Mouse (Mus musculus) urinary bladder, postnatal 36 days (tissue): ENCODE measurements around the gene Olfr111.
"Not testable (repeated sequence)": the region's sequence is repeated elsewhere in the genome, so short reads cannot be mapped to it uniquely, and the experiment has no call there.

Source experiments
- DNase-seq, 2 experiments: peaks; one replicate each; pipeline ENCODE4 v3.0.0; 2022; ENCODE audit warnings: low spot score in 2 of 2, mixed read lengths in 1 of 2

The Olfr111 gene

GRCm38 (mm10) chr17:37507730-37508129, at the start of gene Olfr111:
TSS of gene Olfr111 (plus strand) at chr17:37508030.
- no peak for DNase-seq

DNA sequence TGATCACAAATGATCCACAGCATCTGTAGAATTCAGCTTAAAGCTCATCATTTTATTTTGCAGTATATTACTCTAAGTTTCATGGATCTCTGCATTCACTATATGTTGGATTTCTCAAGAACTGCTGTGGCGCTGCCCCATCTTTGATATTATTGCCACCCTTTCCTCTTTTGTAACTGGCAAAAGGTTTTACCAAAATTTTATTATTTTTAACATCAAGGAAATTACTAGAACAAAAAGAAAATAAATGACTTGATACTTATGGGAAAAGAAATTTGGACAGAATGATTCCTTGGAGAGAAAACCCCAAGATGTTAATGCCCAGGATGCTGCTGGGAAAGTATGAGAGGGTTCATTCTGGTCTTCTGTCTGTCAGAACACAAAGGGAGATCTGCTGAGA, 49.2 kb upstream of the Olfr111 start, which contains the start of gene Olfr109:
Gene Olfr109, plus strand, starts transcription at position 301 of the 400 bp plus-strand sequence.
- DNase-seq: no peak

DNA sequence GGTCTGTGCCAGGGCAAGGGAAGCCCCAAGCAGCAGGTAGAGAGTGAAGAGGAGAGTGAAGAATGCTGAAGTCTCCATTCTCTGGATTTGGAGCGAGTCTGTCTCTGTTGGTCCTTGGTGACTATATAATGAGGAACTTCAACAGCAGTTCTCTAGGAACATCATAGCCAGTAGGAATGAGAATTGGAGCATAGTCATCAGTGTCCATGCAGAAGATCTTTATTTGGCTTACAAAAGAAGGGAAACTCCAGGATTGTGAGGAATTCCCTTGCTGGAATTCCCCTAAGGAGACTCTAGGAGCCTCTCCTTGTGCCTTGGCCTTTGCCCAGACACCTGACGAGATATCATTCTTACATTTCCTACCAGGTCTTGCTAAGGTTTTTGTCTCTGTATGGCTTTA, 24.4 kb upstream of the Olfr111 start, which contains the start of gene H2-M2:
Gene H2-M2, minus strand, starts transcription at position 101 of the 400 bp plus-strand sequence.
- DNase-seq: no peak

- no peak for DNase-seq
Measured at GRCm38 (mm10) chr17:37491930-37492518, 15.8 kb upstream of the Olfr111 start, which contains the start of gene Olfr110. TSS of gene Olfr110 (plus strand) at chr17:37492468.

GRCm38 (mm10) chr17:37524612-37525011, 16.8 kb downstream of the Olfr111 start:
- DNase-seq: not testable (repeated sequence)

DNA sequence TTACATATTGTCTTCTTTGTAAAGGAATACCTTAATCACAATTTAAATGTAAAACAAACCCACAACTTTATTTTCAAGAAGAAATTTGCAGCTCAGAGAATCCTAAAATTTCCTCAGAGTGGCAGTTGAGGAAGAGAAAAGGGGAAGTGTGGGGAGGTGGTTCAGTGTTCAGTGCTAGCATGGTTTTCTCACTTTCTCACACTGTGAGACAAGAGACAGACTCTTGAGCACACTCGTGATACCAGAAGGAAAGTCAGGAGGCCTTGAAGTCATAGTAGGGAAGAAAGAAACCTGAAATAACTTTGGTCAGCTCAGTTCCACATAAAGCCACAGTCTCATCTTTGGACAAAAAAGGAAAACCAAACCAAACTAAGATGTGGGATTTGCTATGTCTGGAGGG, 17.6 kb downstream of the Olfr111 start:
- not testable (repeated sequence) for DNase-seq

DNA sequence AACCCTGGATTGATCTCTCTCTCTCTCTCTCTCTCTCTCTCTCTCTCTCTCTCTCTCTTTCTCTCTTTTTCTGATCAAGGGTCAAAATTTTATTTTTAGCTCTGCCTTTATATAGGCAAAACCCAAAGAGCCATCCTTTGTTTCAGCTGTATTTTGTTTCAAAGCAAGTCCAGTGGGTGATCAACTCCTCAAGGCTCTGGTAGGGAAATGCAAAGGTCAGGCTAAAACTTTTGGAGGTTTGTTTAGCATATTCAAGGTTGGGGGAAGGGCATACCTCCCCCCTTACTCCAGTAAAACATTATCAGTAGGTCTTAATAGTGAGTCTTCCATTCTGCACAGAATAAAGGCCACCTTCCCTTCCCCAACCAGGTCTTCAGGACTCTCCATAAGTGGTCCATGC, 27.3 kb downstream of the Olfr111 start:
- DNase-seq: no peak

DNA sequence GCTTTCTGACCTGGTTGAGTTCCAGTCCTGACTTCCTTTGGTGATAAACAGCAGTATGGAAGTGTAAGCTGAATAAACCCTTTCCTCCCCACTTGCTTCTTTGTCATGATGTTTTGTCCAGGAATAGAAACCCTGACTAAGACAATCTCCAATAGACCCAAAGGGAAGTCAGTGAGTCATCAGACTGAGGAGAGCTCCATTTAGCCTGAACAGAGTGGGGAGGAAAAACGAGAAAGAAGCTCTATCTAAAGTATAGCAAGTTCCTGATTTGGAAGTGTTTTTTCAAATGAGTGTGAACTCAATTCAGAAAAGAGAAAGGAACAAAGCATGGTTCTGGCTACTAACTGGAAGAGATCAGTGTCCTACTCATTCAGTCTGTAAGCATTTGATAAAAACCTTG, 30.6 kb downstream of the Olfr111 start:
- DNase-seq: not testable (repeated sequence)

DNA sequence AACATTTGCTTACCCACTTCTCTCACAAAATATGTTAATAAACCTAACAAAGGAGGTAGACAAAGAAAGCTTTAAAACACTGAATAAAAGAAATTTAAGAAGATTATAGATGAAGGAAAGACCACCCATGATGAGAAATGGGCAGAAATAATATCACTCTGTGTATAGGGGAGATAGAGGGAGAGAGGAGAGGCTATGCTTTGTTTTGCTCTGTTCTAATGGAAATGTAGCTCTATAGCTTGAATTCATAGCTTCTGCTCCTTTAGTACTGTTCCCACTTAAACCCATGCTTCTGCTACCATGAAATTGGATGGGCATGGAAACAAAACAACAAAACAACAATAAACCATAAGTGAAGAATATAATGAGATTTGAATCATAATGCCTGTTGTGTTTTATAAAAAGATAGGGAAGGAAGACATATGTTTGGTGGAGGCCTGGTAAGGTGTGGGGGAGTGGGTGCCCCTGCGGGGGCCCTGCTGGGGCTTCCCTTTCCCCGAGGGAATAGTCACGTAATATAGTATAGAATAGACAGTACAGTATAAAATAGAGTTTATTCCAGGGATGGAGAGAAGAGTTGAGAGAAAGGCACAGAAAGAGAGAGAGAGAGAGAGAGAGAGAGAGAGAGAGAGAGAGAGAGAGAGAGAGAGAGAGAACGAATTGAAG, 33.8 kb downstream of the Olfr111 start:
- no peak for DNase-seq

GRCm38 (mm10) chr17:37543800-37544435, 36.1 kb downstream of the Olfr111 start:
- no peak for DNase-seq

- no peak for DNase-seq
Measured at GRCm38 (mm10) chr17:37558913-37559615, 51.2 kb downstream of the Olfr111 start.

DNA sequence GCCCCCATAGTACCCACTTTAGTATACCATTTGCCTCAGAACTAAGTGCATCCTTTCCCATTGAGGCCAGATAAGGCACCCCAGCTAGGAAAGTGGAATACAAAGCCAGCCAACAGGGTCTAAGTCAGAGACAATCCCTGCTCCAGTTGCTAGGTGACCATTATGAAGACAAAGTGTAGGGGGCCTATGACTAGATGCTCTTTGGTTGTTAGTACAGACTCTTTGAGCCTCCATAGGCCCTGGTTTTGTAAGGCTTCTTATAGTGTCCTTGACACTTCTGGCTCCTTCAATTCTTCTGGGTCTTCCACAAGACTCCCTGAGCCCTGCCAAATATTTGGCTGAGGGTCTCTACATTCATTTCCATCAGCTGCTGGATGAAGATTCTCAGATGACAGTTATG, 61.5 kb downstream of the Olfr111 start, which contains the start of gene Olfr112:
Gene Olfr112, minus strand, starts transcription at position 101 of the 400 bp plus-strand sequence.
- no peak for DNase-seq

- DNase-seq: no peak
Measured at GRCm38 (mm10) chr17:37577563-37577962, 69.7 kb downstream of the Olfr111 start, which contains the start of gene Olfr113. TSS of gene Olfr113 (minus strand) at chr17:37577663.
